Mouse (Mus musculus) lung, postnatal 36 days (tissue): Measurements from ENCODE around the gene Zfp93.

Experiments used
- DNase-seq: peaks from one replicate; pipeline ENCODE4 v3.0.0; 2022; ENCODE audit warnings: mixed read lengths

Gene Zfp93

GRCm38 (mm10) chr7:24291387-24292090, 21.3 kb downstream of the Zfp93 start:
- DNase-seq, result no peak

- DNase-seq, result no peak
Observed at GRCm38 (mm10) chr7:24293061-24293851, 23.0 kb downstream of the Zfp93 start.

- DNase-seq, result no peak
Observed at GRCm38 (mm10) chr7:24294763-24295162, 24.5 kb downstream of the Zfp93 start.

- DNase-seq, result no peak
Observed at GRCm38 (mm10) chr7:24295376-24295775, 25.2 kb downstream of the Zfp93 start.

GRCm38 (mm10) chr7:24296386-24296785, 26.2 kb downstream of the Zfp93 start:
- DNase-seq, result no peak

- no peak for DNase-seq
Observed at GRCm38 (mm10) chr7:24297361-24298095, 27.3 kb downstream of the Zfp93 start.

GRCm38 (mm10) chr7:24298635-24298972, 28.4 kb downstream of the Zfp93 start:
- DNase-seq, result no peak

- peak; percentile 78 for DNase-seq
Observed at GRCm38 (mm10) chr7:24298973-24299708, 28.9 kb downstream of the Zfp93 start.

GRCm38 (mm10) chr7:24299823-24300481, 29.7 kb downstream of the Zfp93 start:
- DNase-seq, result peak; percentile 8

GRCm38 (mm10) chr7:24300771-24301282, 30.6 kb downstream of the Zfp93 start, which contains the start of gene Zfp61:
Gene Zfp61, minus strand, starts transcription at chr7:24301232.
- peak; percentile 43 for DNase-seq

GRCm38 (mm10) chr7:24315726-24316566, 45.7 kb downstream of the Zfp93 start:
- DNase-seq, result no peak

GRCm38 (mm10) chr7:24316567-24317092, 46.4 kb downstream of the Zfp93 start, which contains the start of gene Zfp94:
Gene Zfp94, minus strand, starts transcription at chr7:24316666.
- DNase-seq, result peak; percentile 98

GRCm38 (mm10) chr7:24318942-24319341, 48.7 kb downstream of the Zfp93 start:
- DNase-seq, result no peak

- no peak for DNase-seq
Observed at GRCm38 (mm10) chr7:24322593-24322992, 52.4 kb downstream of the Zfp93 start.

GRCm38 (mm10) chr7:24325197-24325596, 55.0 kb downstream of the Zfp93 start:
- peak; percentile 50 for DNase-seq

GRCm38 (mm10) chr7:24325675-24326128, 55.5 kb downstream of the Zfp93 start:
- DNase-seq, result peak; percentile 18

GRCm38 (mm10) chr7:24326273-24327135, 56.3 kb downstream of the Zfp93 start:
- DNase-seq, result peak; percentile 48
